Mouse (Mus musculus): Measurements from ENCODE around the gene 4833439L19Rik. TPM values are rescaled to one million over a fixed set of nuclear protein-coding genes. Genes with fewer than 3 reads are reported as not detected.
"Not testable (repeated sequence)": the region's sequence is repeated elsewhere in the genome, so short reads cannot be mapped to it uniquely, and the experiment has no call there.

Gene 4833439L19Rik
- 100 to 1,000 TPM; 135 to 140 TPM for total RNA-seq (2021)

GRCm38 (mm10) chr13:54565201-54565581 lies at the start of gene 4833439L19Rik:
Gene 4833439L19Rik (minus strand): TSS chr13:54565435.
- peak; percentile 91 to 94 for DNase-seq (ENCODE audit: low spot score in 2 of 2)
- intact Hi-C loops (cut with DNase I) = loop anchor here (10.0 kb wide), 1 partner anchor 100 kb away; the partner anchor contains the start of gene Thoc3

GRCm38 (mm10) chr13:54613141-54613540 lies 47.9 kb upstream of the 4833439L19Rik start:
- intact Hi-C loops (cut with DNase I); DNase-seq (ENCODE audit: low spot score in 2 of 2): not testable (repeated sequence)

- peak; percentile 93 to 95 for DNase-seq (ENCODE audit: low spot score in 2 of 2)
- intact Hi-C loops (cut with DNase I) = loop anchor here (1.0 kb wide), 1 partner anchor 10 kb away; the partner anchor contains the start of gene Faf2
These were observed 45.9 kb upstream of the 4833439L19Rik start, which contains the start of gene Cltb for GRCm38 (mm10) chr13:54610972-54611754. Gene Cltb (minus strand): TSS chr13:54611344.

GRCm38 (mm10) chr13:54610613-54610971 lies 45.4 kb upstream of the 4833439L19Rik start:
- intact Hi-C loops (cut with DNase I) = loop anchor here (1.0 kb wide), 1 partner anchor 11 kb away; the partner anchor contains the start of gene Faf2
- peak in 1 of 2 experiments; percentile 32 for DNase-seq (ENCODE audit: low spot score in 2 of 2)

- DNase-seq (ENCODE audit: low spot score in 2 of 2) = no peak
- intact Hi-C loops (cut with DNase I) = no loop called here
These were observed 44.1 kb upstream of the 4833439L19Rik start for GRCm38 (mm10) chr13:54609301-54609700.

- intact Hi-C loops (cut with DNase I) = no loop called here
- peak in 1 of 2 experiments; percentile 32 for DNase-seq (ENCODE audit: low spot score in 2 of 2)
These were observed 43.4 kb upstream of the 4833439L19Rik start for GRCm38 (mm10) chr13:54608666-54609065.

GRCm38 (mm10) chr13:54608002-54608401 lies 42.8 kb upstream of the 4833439L19Rik start:
- intact Hi-C loops (cut with DNase I) = no loop called here
- no peak for DNase-seq (ENCODE audit: low spot score in 2 of 2)

- no peak for DNase-seq (ENCODE audit: low spot score in 2 of 2)
- intact Hi-C loops (cut with DNase I) = no loop called here
These were observed 42.0 kb upstream of the 4833439L19Rik start for GRCm38 (mm10) chr13:54607204-54607603.

- DNase-seq (ENCODE audit: low spot score in 2 of 2) = no peak
- intact Hi-C loops (cut with DNase I) = no loop called here
These were observed 40.2 kb upstream of the 4833439L19Rik start for GRCm38 (mm10) chr13:54605426-54605825.

GRCm38 (mm10) chr13:54604221-54604620 lies 39.0 kb upstream of the 4833439L19Rik start:
- DNase-seq (ENCODE audit: low spot score in 2 of 2) = no peak

GRCm38 (mm10) chr13:54603501-54603900 lies 38.3 kb upstream of the 4833439L19Rik start:
- intact Hi-C loops (cut with DNase I) = no loop called here
- no peak for DNase-seq (ENCODE audit: low spot score in 2 of 2)

More at GRCm38 (mm10) chr13:54604221-54604620, 39.0 kb upstream of the 4833439L19Rik start:
- intact Hi-C loops (cut with DNase I) = no loop called here

GRCm38 (mm10) chr13:54602639-54603111 lies 37.4 kb upstream of the 4833439L19Rik start:
- intact Hi-C loops (cut with DNase I) = no loop called here
- no peak for DNase-seq (ENCODE audit: low spot score in 2 of 2)

GRCm38 (mm10) chr13:54598622-54599143 lies 33.4 kb upstream of the 4833439L19Rik start:
- DNase-seq (ENCODE audit: low spot score in 2 of 2) = no peak
- intact Hi-C loops (cut with DNase I) = no loop called here

- DNase-seq (ENCODE audit: low spot score in 2 of 2) = no peak
- intact Hi-C loops (cut with DNase I) = no loop called here
These were observed 31.6 kb upstream of the 4833439L19Rik start for GRCm38 (mm10) chr13:54596870-54597269.

- no peak for DNase-seq (ENCODE audit: low spot score in 2 of 2)
- intact Hi-C loops (cut with DNase I) = no loop called here
These were observed 31.0 kb upstream of the 4833439L19Rik start for GRCm38 (mm10) chr13:54596107-54596690.

- DNase-seq (ENCODE audit: low spot score in 2 of 2) = no peak
- intact Hi-C loops (cut with DNase I) = no loop called here
These were observed 28.4 kb upstream of the 4833439L19Rik start for GRCm38 (mm10) chr13:54593617-54594016.

- DNase-seq (ENCODE audit: low spot score in 2 of 2) = no peak
- intact Hi-C loops (cut with DNase I) = no loop called here
These were observed 26.6 kb upstream of the 4833439L19Rik start for GRCm38 (mm10) chr13:54591776-54592356.

GRCm38 (mm10) chr13:54589996-54590951 lies 25.0 kb upstream of the 4833439L19Rik start, which contains the start of the genes Nop16 and Higd2a:
Gene Nop16 (minus strand): TSS chr13:54590090.
Gene Higd2a (plus strand): TSS chr13:54590207.
- DNase-seq (ENCODE audit: low spot score in 2 of 2) = peak; percentile 95 to 97
- intact Hi-C loops (cut with DNase I) = loop anchor here (1.0 kb wide), 1 partner anchor 31 kb away; the partner anchor contains the start of gene Faf2

Measured in left cerebral cortex, postnatal 36 days (tissue).